Mouse (Mus musculus) cerebellum, adult 18-20 months (tissue): ENCODE measurements around the gene Gbe1.

ENCODE experiments used
- DNase-seq, 2 experiments: peaks; one replicate each; pipeline ENCODE4 v3.0.0; 2021

Gbe1 gene

GRCm38 (mm10) chr16:70585964-70586363 is 272.2 kb downstream of the Gbe1 start:
- no peak for DNase-seq

- DNase-seq: no peak
Measured at GRCm38 (mm10) chr16:70602326-70602725, 288.6 kb downstream of the Gbe1 start.

GRCm38 (mm10) chr16:70608358-70608757 is 294.6 kb downstream of the Gbe1 start:
- no peak for DNase-seq

DNA sequence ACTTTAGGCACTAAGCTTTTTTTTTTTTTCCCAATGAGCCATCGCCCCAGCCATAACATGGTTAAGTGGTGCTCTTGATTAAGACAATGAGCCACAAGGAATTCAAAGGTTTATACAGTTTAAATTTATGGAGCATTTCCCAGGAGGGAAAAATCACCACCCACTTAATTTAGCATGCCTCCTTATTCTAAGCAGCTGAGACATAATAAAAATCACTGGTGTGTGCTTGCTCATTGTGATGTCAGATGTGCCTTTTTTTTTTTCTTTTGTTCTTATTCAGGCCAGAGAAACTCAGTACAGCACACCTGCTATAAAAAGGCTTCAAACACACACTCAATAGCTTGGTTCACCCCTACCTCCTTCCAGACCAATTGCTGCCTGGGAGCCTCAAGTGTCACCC is 303.9 kb downstream of the Gbe1 start:
- no peak for DNase-seq

DNA sequence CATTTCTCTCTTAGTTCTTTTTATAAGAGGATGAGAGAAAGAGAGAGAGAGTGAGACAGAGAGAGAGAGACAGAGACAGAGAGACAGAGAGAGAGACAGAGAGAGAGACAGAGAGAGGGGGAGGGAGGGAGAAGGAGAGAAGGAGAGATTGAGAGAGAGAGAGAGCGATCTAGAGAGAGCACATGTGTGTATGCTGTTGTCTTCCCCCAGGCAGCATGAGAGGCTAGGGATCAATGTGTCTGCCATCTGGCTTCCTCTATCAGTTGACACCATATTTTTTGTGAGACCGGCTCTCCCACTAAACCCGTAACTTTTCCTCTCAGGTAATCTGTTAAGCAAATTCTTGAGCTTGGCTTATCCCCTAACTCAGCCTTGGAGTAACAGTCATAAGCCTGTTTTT is 304.4 kb downstream of the Gbe1 start:
- DNase-seq: no peak
